Comparison of ENCODE assay signal across 8 mouse cellular contexts in the genomic region with DNA sequence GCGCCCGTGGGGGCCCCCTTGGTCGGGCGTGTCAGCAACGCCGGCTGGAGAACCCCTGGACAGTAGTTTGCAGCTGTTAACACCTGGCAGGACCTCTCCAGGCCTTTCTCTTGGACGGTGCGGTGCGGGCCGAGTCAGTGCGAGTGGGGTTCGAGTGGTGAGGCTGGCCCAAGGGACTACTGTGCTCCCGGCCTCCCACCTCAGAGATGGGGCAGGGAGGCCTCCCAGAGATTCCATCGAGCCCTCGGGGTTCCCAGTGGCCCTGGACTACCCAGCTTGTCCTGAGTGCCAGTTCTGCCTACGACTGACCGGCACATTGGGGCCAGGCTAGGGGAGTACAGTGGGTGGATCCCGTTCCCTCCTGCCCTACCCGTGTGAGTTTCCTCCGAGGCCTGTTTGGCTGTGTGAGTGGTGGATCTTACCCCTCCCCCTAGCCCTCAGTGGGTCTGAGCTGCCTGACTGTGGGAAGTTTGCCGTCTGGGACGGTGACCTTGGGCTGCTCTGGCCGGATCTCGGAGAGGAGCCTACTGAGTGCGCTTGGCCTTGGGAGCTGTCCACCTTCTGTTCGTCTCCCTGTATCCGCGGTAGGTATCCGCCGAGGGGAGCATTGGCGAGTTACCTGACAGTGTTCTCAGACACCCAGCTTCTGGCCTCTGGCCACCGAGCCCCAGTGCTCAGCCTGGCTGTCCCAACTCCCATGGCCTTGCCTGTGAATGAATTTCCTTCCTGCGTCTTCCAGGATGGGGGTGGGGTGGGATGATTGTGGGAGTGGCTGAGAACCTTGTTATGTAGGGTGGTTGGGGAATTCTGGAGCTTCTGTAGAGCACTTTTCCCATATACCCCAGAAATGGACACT. TPM values are rescaled to one million over a fixed set of nuclear protein-coding genes. Genes with fewer than 3 reads are reported as not detected.
DNase-seq lines count a peak whose midpoint lies in the region; ATAC-seq and TF ChIP-seq lines count a peak whose summit lies in the region.

No protein-coding gene starts in this region.

- TF ChIP-seq POLR2A in spleen, adult 2 months (IDR thresholded peaks at IDR 0.05; ENCODE audit: low read depth, low read length), result no peak; the same call in 1 of the 2 replicates

- peak; percentile 12; the same call in 1 of the 2 replicates for ATAC-seq in forebrain, embryonic 15.5 days (replicated peaks)

- H3K27me3 ChIP-seq in forebrain, embryonic 15.5 days, result no peaks in the 10 kb centered on the region
- peaks cover 29% of the 10 kb centered on the region for H3K27me3 ChIP-seq in hindbrain, embryonic 10.5 days (ENCODE audit: insufficient read depth, poor library complexity, severe bottlenecking)
- no peaks in the 10 kb centered on the region for H3K27me3 ChIP-seq in spleen, adult 2 months (ENCODE audit: control insufficient read depth, insufficient read depth, low read length)

- H3K9me3 ChIP-seq in forebrain, embryonic 15.5 days, result no peaks in the 10 kb centered on the region
- no peaks in the 10 kb centered on the region for H3K9me3 ChIP-seq in hindbrain, embryonic 10.5 days

- intact Hi-C loops in left cerebral cortex, postnatal 4 days (cut with DNase I), result no loop called here

- peak overlapping the region; percentile 94 for H3K4me2 ChIP-seq in forebrain, embryonic 15.5 days (replicated peaks)

- DNase-seq in layer of hippocampus, adult 2 months (ENCODE audit: low spot score in 2 of 2), result peak in 1 of 2 experiments; percentile 58
- DNase-seq in layer of hippocampus, adult 9-10 months (ENCODE audit: low spot score), result no peak
- DNase-seq in c-Kit-positive CD71-positive TER-119-positive erythroid progenitor cells, embryonic 14.5 days (ENCODE audit: low spot score), result peak; percentile 40
- DNase-seq in hindbrain, embryonic 10.5 days (ENCODE audit: low spot score), result peak; percentile 49
- peak; percentile 61 for DNase-seq in left cerebral cortex, postnatal 4 days
- DNase-seq in mesoderm, embryonic 11.5 days (ENCODE audit: low read depth, low spot score), result peak; percentile 49
- peak in 1 of 2 experiments; percentile 35 for DNase-seq in spleen, adult 2 months (ENCODE audit: low read depth in 1 of 2, low spot score in 2 of 2)

- under 1% methylated on average over 33 of the region's 33 CpGs for WGBS in forebrain, embryonic 15.5 days
- WGBS in hindbrain, embryonic 10.5 days, result 1% methylated on average over 33 of the region's 33 CpGs
- under 1% methylated on average over 33 of the region's 33 CpGs for WGBS in spleen, adult 2 months

- H3K4me1 ChIP-seq in forebrain, embryonic 15.5 days, result peaks cover 84% of the 10 kb centered on the region
- H3K4me1 ChIP-seq in hindbrain, embryonic 10.5 days (replicated peaks), result peaks cover 99% of the 10 kb centered on the region
- peaks cover 60% of the 10 kb centered on the region for H3K4me1 ChIP-seq in spleen, adult 2 months (ENCODE audit: control insufficient read depth, insufficient read depth, insufficient read length)

- H3K27ac ChIP-seq in layer of hippocampus, adult 2 months, result peak overlapping the region; percentile 96
- H3K27ac ChIP-seq in forebrain, embryonic 15.5 days (replicated peaks), result peak overlapping the region; percentile 99
- peak overlapping the region; percentile 93 for H3K27ac ChIP-seq in hindbrain, embryonic 10.5 days
- peak overlapping the region; percentile 98 for H3K27ac ChIP-seq in spleen, adult 2 months (ENCODE audit: insufficient read depth, low read length)

- peak overlapping the region; percentile 93 for H3K9ac ChIP-seq in forebrain, embryonic 15.5 days (replicated peaks)

- H3K36me3 ChIP-seq in forebrain, embryonic 15.5 days, result no peaks in the 10 kb centered on the region
- no peaks in the 10 kb centered on the region for H3K36me3 ChIP-seq in hindbrain, embryonic 10.5 days
- peaks cover 1% of the 10 kb centered on the region; the same call in 1 of the 2 replicates for H3K36me3 ChIP-seq in spleen, adult 2 months (ENCODE audit: control insufficient read depth, insufficient read depth, low read length)

- H3K4me3 ChIP-seq in layer of hippocampus, adult 2 months, result peak overlapping the region; percentile 63
- H3K4me3 ChIP-seq in forebrain, embryonic 15.5 days, result peak overlapping the region; percentile 96
- H3K4me3 ChIP-seq in hindbrain, embryonic 10.5 days, result peak overlapping the region; percentile 70
- H3K4me3 ChIP-seq in spleen, adult 2 months (ENCODE audit: extremely low read depth, insufficient read depth, insufficient read length), result peak overlapping the region; percentile 88

- TF ChIP-seq CTCF in layer of hippocampus, adult 2 months (conservative IDR thresholded peaks at IDR 0.05), result no peak
- TF ChIP-seq CTCF in spleen, adult 2 months (IDR thresholded peaks at IDR 0.05; ENCODE audit: extremely low read depth, insufficient read depth, insufficient read length, insufficient replicate concordance), result no peak

RNA-seq across cellular contexts. Expression of a gene that starts 1.0 kb away (rescaled TPM):
- total RNA-seq in layer of hippocampus, adult 2 months (2021), result 100 to 1,000 TPM; 206 to 210 TPM
- 20.1 and 21.3 TPM in 2 replicates for polyA plus RNA-seq in forebrain, embryonic 15.5 days (2015; fragmentation: Nextera tagmentation; extraction: Ambion mirVana)
- 10.2 and 15.1 TPM in 2 replicates for polyA plus RNA-seq in hindbrain, embryonic 10.5 days (2016; fragmentation: Nextera tagmentation; extraction: Ambion mirVana)
- total RNA-seq in left cerebral cortex, postnatal 4 days (2021), result 100 to 1,000 TPM; 113 to 121 TPM
- polyA plus RNA-seq in spleen, adult 2 months (2012; rRNA removed), result 119 and 142 TPM in 2 replicates
